In genomic region chr7:133609585-133609984, GRCm38 (mm10) we compare ENCODE assay signal across 11 mouse cellular contexts. TPM values are rescaled to one million over a fixed set of nuclear protein-coding genes. Genes with fewer than 3 reads are reported as not detected.
A peak's percentile ranks its signal among the peaks of the same experiment; 100 is the strongest.
DNase-seq lines count a peak whose midpoint lies in the region; ATAC-seq and TF ChIP-seq lines count a peak whose summit lies in the region.
"Had no signal": no experiment of that assay in that cellular context is flagged by ENCODE, and none has a peak within 500 bp of the region (broad histone marks: within the 10 kb centered on the region; RNA-seq: fewer than 3 reads in every experiment).

No protein-coding gene starts in this region.

- H3K9ac ChIP-seq in lung, embryonic 14.5 days, result no peak overlapping the region
- H3K9ac ChIP-seq: heart, embryonic 13.5 days had no signal

- WGBS in lung, embryonic 14.5 days, result 40% methylated on average over 8 of the region's 8 CpGs
- 61% methylated on average over 8 of the region's 8 CpGs for WGBS in lung, adult 2 months

- H3K9me3 ChIP-seq in lung, embryonic 14.5 days (ENCODE audit: low read depth, low read length), result no peaks in the 10 kb centered on the region
- H3K9me3 ChIP-seq: heart, embryonic 13.5 days; megakaryocyte, embryonic 14.5 days had no signal

- peak overlapping the region; percentile 79 for H3K27ac ChIP-seq in lung, embryonic 14.5 days (ENCODE audit: low read depth)
- H3K27ac ChIP-seq: heart, embryonic 13.5 days had no signal

- H3K36me3 ChIP-seq in lung, embryonic 14.5 days (ENCODE audit: insufficient read depth), result no peaks in the 10 kb centered on the region
- H3K36me3 ChIP-seq: heart, embryonic 13.5 days had no signal

- no peak for TF ChIP-seq POLR2A in lung, adult 2 months (IDR thresholded peaks at IDR 0.05; ENCODE audit: borderline replicate concordance, extremely low read depth, low read depth, low read length)

- H3K4me1 ChIP-seq in lung, embryonic 14.5 days (ENCODE audit: insufficient read depth), result no peaks in the 10 kb centered on the region
- H3K4me1 ChIP-seq in lung, adult 2 months (ENCODE audit: control insufficient read depth, insufficient read depth, low read length), result no peaks in the 10 kb centered on the region
- H3K4me1 ChIP-seq: heart, embryonic 13.5 days; megakaryocyte, embryonic 14.5 days had no signal

- no peak overlapping the region for H3K4me3 ChIP-seq in lung, embryonic 14.5 days (ENCODE audit: low read depth, low read length)
- H3K4me3 ChIP-seq in lung, adult 2 months (replicated peaks; ENCODE audit: extremely low read depth, low read depth, low read length), result no peak overlapping the region
- H3K4me3 ChIP-seq: erythroblast, embryonic 14.5 days; heart, embryonic 13.5 days; megakaryocyte, embryonic 14.5 days had no signal

- no peak for TF ChIP-seq CTCF in lung, embryonic 14.5 days (IDR thresholded peaks at IDR 0.05; ENCODE audit: low read depth)
- no peak for TF ChIP-seq CTCF in lung, adult 2 months (IDR thresholded peaks at IDR 0.05; ENCODE audit: insufficient read depth, low read length)

- no peaks in the 10 kb centered on the region for H3K27me3 ChIP-seq in lung, embryonic 14.5 days (ENCODE audit: insufficient read depth, low read length)
- H3K27me3 ChIP-seq: heart, embryonic 13.5 days had no signal

- intact Hi-C loops in left cerebral cortex, postnatal 25 days (cut with DNase I), result no loop called here

- DNase-seq in lung, embryonic 14.5 days, result peak; percentile 81
- DNase-seq in lung, adult 2 months, result no peak
- DNase-seq in cerebellum, postnatal 14 days, result peak; percentile 84 to 86
- DNase-seq in left cerebral cortex, postnatal 25 days (ENCODE audit: low spot score in 2 of 2), result peak; percentile 41 to 70
- peak; percentile 32 for DNase-seq in right cerebral cortex, postnatal 14 days
- DNase-seq in adipocyte (ENCODE audit: low spot score), result no peak
- no peak for DNase-seq in gastrocnemius, adult 8-10 months (ENCODE audit: low spot score in 2 of 2)

- H3K4me2 ChIP-seq in lung, embryonic 14.5 days, result peak overlapping the region; percentile 44
- H3K4me2 ChIP-seq: heart, embryonic 13.5 days had no signal

- ATAC-seq in lung, embryonic 14.5 days (ENCODE audit: insufficient read depth), result peak; percentile 86

RNA-seq across cellular contexts. Expression of gene Tex36, which starts 7.6 kb away (rescaled TPM):
- polyA plus RNA-seq in lung, embryonic 14.5 days (2014; fragmentation: Nextera tagmentation; extraction: Ambion mirVana), result 0.32 TPM in 1 of 2 replicates, not detected in the other
- not detected in 2 replicates for polyA plus RNA-seq in lung, adult 2 months (2012; rRNA removed)
- not detected for total RNA-seq in left cerebral cortex, postnatal 25 days (2021)
- not detected for total RNA-seq in gastrocnemius, adult 8-10 months (2022)
- total RNA-seq: adrenal gland, postnatal 4 days had no signal
- polyA plus RNA-seq: erythroblast, embryonic 14.5 days; heart, embryonic 13.5 days had no signal

RNA-seq across cellular contexts. Expression of gene Edrf1, which starts 27.8 kb away (rescaled TPM):
- 22.8 and 25.0 TPM in 2 replicates for polyA plus RNA-seq in lung, embryonic 14.5 days (2014; fragmentation: Nextera tagmentation; extraction: Ambion mirVana)
- polyA plus RNA-seq in lung, adult 2 months (2012; rRNA removed), result 6.4 and 9.1 TPM in 2 replicates
- 10 to 100 TPM; 22.0 to 22.7 TPM for total RNA-seq in left cerebral cortex, postnatal 25 days (2021)
- total RNA-seq in gastrocnemius, adult 8-10 months (2022), result 1 to 10 TPM; 6.2 to 8.1 (median 7.8) TPM

Comparison
In these comparisons a context has a peak if more than half of its experiments do, and no peak if none do; other contexts are left out.
1. DNase-seq: peak in lung, embryonic 14.5 days (single experiment), cerebellum, postnatal 14 days (2 of 2), left cerebral cortex, postnatal 25 days (2 of 2) and right cerebral cortex, postnatal 14 days (single experiment); none in lung, adult 2 months (single experiment), adipocyte (single experiment) and gastrocnemius, adult 8-10 months (0 of 2).